Mouse (Mus musculus) heart, embryonic 15.5 days (tissue): Measurements from ENCODE around the gene Hjurp. TPM values are rescaled to one million over a fixed set of nuclear protein-coding genes. Genes with fewer than 3 reads are reported as not detected.

ENCODE experiments used
- ATAC-seq: fragments of 200-750 bp; cut with Nextera tagmentation; replicated peaks from 2 replicates; pipeline ENCODE4 v1.8.0; 2017; ENCODE audit warnings: low read depth, moderate TSS enrichment; ENCODE audit not compliant: insufficient number of reproducible peaks, insufficient read depth, low FRiP score
- H3K27ac ChIP-seq: fragments of 300-500 bp; sonication (generic); 2 replicates; pipeline ENCODE4 v1.5.1; 2015; ENCODE audit warnings: mild to moderate bottlenecking, inconsistent platforms
- H3K27me3 ChIP-seq: fragments of 300-500 bp; sonication (generic); 2 replicates; pipeline ENCODE4 v1.6.1; 2015; ENCODE audit warnings: inconsistent platforms
- H3K36me3 ChIP-seq: fragments of 300-500 bp; sonication (generic); 2 replicates; pipeline ENCODE4 v1.6.1; 2015; ENCODE audit warnings: mild to moderate bottlenecking, inconsistent platforms
- H3K4me1 ChIP-seq: fragments of 300-500 bp; sonication (generic); replicated peaks from 2 replicates; pipeline ENCODE4 v1.6.1; 2015; ENCODE audit warnings: inconsistent platforms
- H3K4me2 ChIP-seq: fragments of 300-500 bp; sonication (generic); 2 replicates; pipeline ENCODE4 v1.6.1; 2015; ENCODE audit warnings: inconsistent platforms, mild to moderate bottlenecking, moderate library complexity
- H3K4me3 ChIP-seq: fragments of 300-500 bp; sonication (generic); 2 replicates; pipeline ENCODE4 v1.5.1; 2015; ENCODE audit warnings: mild to moderate bottlenecking, inconsistent platforms
- H3K9ac ChIP-seq: fragments of 300-500 bp; sonication (generic); 2 replicates; pipeline ENCODE4 v1.6.1; 2015; ENCODE audit warnings: mild to moderate bottlenecking, inconsistent platforms
- H3K9me3 ChIP-seq: fragments of 300-500 bp; sonication (generic); replicated peaks from 2 replicates; pipeline ENCODE4 v1.6.1; 2016; ENCODE audit warnings: inconsistent platforms
- WGBS: fragments of 180-500 bp; shearing (Covaris S2); methylation state at CpG from one replicate; pipeline ENCODE4 v1.1.7; 2015; ENCODE audit warnings: mixed read lengths; 5-methylcytosine and 5-hydroxymethylcytosine counted together
- polyA plus RNA-seq: library from polyadenylated mRNA; unstranded; fragments of >200 nt; fragmentation: Nextera tagmentation; extraction: Ambion mirVana; gene quantifications from 2 replicates; pipeline ENCODE4 v1.2.1, GENCODE M21; 2015

Hjurp gene
- polyA plus RNA-seq, 1 experiment from 2014 or later: 93.4 TPM

DNA sequence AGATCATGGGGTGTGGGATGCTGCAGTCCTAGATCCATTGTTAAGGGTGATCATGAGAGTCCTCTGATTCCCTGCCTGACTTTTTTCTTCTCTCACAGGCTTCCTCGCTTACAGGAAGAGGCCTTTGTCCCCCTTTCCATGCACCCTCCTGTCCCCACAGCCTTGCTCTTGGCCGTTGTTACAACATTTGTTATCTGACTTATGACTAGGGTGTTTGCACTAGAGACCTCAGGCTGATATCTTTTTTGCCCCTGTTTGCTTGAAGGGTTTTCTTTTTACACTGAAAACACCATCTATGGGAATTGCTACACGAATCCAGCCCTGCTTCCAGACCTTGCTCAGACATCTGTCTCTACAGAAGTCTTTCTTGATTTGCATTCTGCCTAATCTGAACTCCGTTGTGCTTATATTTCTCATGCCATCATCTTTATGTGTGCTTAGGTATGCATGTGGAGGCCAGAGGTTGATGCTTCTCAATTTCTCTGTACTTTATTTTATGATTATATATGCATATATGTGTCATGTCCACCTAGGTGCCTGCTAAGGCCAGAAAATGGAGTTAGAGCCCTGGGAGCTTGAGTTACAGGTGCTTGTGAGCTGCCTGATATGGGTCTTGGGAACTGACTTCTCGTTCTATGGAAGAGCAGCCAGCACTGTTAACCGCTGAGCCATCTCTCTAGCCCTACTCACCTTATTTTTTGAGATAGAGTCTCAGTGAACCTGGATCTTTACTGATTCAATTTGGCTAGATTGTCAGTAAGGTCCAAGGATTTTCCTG is 27.8 kb upstream of the Hjurp start:
- no peak overlapping the region for H3K4me2 ChIP-seq
- H3K27ac ChIP-seq: no peak overlapping the region
- ATAC-seq: no peak

GRCm38 (mm10) chr1:88304261-88304985 is 27.0 kb upstream of the Hjurp start:
- Histone ChIP-seq H3K27me3 (no peaks in the 10 kb centered on the region), H3K9me3 (peaks cover 49% of the 10 kb centered on the region), H3K4me3 (no peak overlapping the region), H3K36me3 (no peaks in the 10 kb centered on the region), H3K4me1 (no peaks in the 10 kb centered on the region), H3K4me2 (no peak overlapping the region), H3K27ac (no peak overlapping the region), H3K9ac (no peak overlapping the region)
- ATAC-seq: no peak
- 53% methylated on average over 8 of the region's 8 CpGs for WGBS

More for the DNA sequence above, 27.8 kb upstream of the Hjurp start:
- Histone ChIP-seq H3K9ac (no peak overlapping the region), H3K9me3 (peaks cover 48% of the 10 kb centered on the region), H3K4me3 (no peak overlapping the region), H3K4me1 (no peaks in the 10 kb centered on the region), H3K27me3 (no peaks in the 10 kb centered on the region), H3K36me3 (no peaks in the 10 kb centered on the region)
- WGBS: 39% methylated on average over 6 of the region's 6 CpGs

DNA sequence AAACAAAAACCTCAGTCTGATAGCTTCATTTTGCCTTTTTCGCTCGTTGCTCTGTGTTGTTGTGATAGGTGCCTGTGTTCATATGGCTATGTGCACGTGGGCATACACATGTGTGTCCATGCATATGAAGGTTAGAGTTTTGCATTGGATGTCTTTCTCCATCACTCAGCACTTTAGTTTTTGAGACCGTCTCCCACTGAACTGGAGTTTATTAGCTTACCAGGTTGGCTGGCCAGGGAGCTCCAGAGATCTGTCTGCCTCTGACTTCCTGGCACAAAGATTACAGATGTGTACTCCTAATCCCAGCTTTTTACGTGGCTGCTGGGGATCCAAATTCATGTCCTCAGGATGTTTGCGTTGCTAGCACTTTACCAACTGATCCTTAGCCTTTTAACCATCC is 26.3 kb upstream of the Hjurp start:
- peaks cover 45% of the 10 kb centered on the region for H3K9me3 ChIP-seq
- H3K4me2 ChIP-seq: no peak overlapping the region
- H3K9ac ChIP-seq: no peak overlapping the region
- no peak overlapping the region for H3K27ac ChIP-seq
- no peak overlapping the region for H3K4me3 ChIP-seq
- ATAC-seq: no peak
- WGBS: 56% methylated on average over 6 of the region's 6 CpGs
- no peaks in the 10 kb centered on the region for H3K27me3 ChIP-seq
- H3K36me3 ChIP-seq: no peaks in the 10 kb centered on the region
- no peaks in the 10 kb centered on the region for H3K4me1 ChIP-seq

DNA sequence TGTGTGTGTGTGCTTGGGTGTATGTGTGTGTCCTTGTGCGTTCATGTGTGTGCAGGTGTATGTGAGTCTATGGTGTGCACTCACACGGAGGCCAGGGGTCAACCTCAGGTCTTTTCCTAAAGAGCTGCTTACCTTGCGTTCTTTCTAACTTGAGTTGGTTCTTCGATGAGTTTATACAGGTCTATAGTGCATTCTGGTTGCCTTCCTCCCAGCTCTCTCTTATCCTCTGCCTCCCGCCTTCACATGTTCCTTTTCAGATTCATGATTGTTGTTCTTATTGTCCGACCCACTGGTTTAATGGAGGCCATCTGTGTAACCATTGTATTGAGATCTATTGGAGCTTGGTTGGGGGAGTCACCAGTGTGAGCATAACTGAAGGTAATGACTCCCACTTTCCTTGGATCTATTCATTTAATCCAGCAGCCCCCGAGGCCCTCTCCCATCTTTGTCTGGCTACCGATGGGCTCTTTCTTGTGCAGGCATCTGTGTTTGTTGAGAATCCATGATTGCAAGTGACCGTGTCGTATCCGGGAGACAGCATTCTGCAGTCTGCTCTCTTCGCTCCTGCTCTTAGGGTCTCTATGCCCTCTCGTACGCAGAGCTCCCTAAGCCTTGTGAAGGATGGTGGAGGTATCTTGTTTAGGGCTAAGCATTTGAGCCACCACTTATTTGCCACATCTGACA is 24.8 kb upstream of the Hjurp start:
- WGBS: 58% methylated on average over 14 of the region's 14 CpGs
- H3K9me3 ChIP-seq: peaks cover 38% of the 10 kb centered on the region

GRCm38 (mm10) chr1:88301121-88302014 is 23.9 kb upstream of the Hjurp start:
- 61% methylated on average over 9 of the region's 9 CpGs for WGBS
- peaks cover 32% of the 10 kb centered on the region for H3K9me3 ChIP-seq
- 0 out of 2 replicates have a peak, but pooled peaks have one; percentile 1 for ATAC-seq

More for the DNA sequence above, 24.8 kb upstream of the Hjurp start:
- no peaks in the 10 kb centered on the region for H3K36me3 ChIP-seq
- no peak overlapping the region for H3K27ac ChIP-seq
- H3K4me3 ChIP-seq: no peak overlapping the region
- no peaks in the 10 kb centered on the region for H3K27me3 ChIP-seq
- no peaks in the 10 kb centered on the region for H3K4me1 ChIP-seq
- no peak overlapping the region for H3K4me2 ChIP-seq
- no peak overlapping the region for H3K9ac ChIP-seq
- ATAC-seq: no peak

DNA sequence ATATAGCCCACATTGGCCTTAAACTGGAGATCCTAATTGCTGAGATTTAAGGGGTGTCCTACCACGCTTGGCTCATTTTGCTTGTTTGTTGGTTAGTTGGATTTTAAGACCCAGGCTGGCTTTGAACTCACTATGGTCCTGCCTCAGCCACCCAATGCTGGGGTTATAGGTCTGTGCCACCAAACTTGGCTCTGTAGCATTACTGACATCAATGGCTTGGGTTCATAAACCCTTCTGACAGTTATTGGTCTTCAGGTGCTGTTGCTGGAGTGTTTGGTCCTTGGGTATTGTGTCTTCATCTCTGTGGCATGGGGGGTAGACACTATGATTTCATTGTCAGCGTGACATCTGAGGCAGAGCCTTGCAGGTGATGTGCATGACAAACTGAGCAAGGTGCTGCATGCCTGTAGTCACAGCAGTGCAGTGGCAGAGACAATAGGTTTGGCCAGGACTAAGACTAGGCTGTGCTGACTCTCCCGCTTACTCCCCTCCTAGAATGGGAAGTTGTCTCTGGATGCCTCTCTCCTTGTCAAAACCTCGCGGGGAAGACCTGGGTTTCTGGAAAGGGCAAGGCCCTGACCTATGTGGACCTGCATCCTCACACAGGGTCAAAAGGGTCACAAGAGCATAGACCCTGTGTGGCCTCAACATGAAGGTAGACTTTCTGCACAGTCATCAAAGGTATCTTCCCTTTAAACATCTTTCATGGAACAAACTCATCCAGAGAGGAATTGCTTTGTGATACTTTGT is 23.0 kb upstream of the Hjurp start:
- WGBS: 35% methylated on average over 5 of the region's 5 CpGs
- H3K9me3 ChIP-seq: peaks cover 34% of the 10 kb centered on the region

More at GRCm38 (mm10) chr1:88301121-88302014, 23.9 kb upstream of the Hjurp start:
- Histone ChIP-seq H3K36me3 (no peaks in the 10 kb centered on the region), H3K4me2 (no peak overlapping the region), H3K9ac (no peak overlapping the region), H3K4me3 (no peak overlapping the region), H3K4me1 (no peaks in the 10 kb centered on the region), H3K27ac (no peak overlapping the region), H3K27me3 (no peaks in the 10 kb centered on the region)

GRCm38 (mm10) chr1:88299529-88299945 is 22.1 kb upstream of the Hjurp start:
- no peak overlapping the region for H3K4me3 ChIP-seq

More for the DNA sequence above, 23.0 kb upstream of the Hjurp start:
- Histone ChIP-seq H3K36me3 (no peaks in the 10 kb centered on the region), H3K4me1 (no peaks in the 10 kb centered on the region), H3K4me2 (no peak overlapping the region), H3K27me3 (no peaks in the 10 kb centered on the region), H3K27ac (no peak overlapping the region), H3K4me3 (no peak overlapping the region), H3K9ac (no peak overlapping the region)
- 0 out of 2 replicates have a peak, but pooled peaks have one; percentile 3 for ATAC-seq

GRCm38 (mm10) chr1:88298686-88299528 is 21.5 kb upstream of the Hjurp start:
- 56% methylated on average over 4 of the region's 4 CpGs for WGBS
- H3K4me1 ChIP-seq: no peaks in the 10 kb centered on the region
- H3K4me3 ChIP-seq: no peak overlapping the region
- no peaks in the 10 kb centered on the region for H3K36me3 ChIP-seq
- H3K27ac ChIP-seq: no peak overlapping the region
- peaks cover 29% of the 10 kb centered on the region for H3K9me3 ChIP-seq
- H3K9ac ChIP-seq: no peak overlapping the region
- ATAC-seq: no peak
- H3K4me2 ChIP-seq: no peak overlapping the region
- no peaks in the 10 kb centered on the region for H3K27me3 ChIP-seq

More at GRCm38 (mm10) chr1:88299529-88299945, 22.1 kb upstream of the Hjurp start:
- Histone ChIP-seq H3K27ac (no peak overlapping the region), H3K27me3 (no peaks in the 10 kb centered on the region), H3K36me3 (no peaks in the 10 kb centered on the region), H3K9ac (no peak overlapping the region), H3K9me3 (peaks cover 35% of the 10 kb centered on the region), H3K4me1 (no peaks in the 10 kb centered on the region), H3K4me2 (no peak overlapping the region)
- 70% methylated on average over 2 of the region's 2 CpGs for WGBS
- no peak for ATAC-seq

DNA sequence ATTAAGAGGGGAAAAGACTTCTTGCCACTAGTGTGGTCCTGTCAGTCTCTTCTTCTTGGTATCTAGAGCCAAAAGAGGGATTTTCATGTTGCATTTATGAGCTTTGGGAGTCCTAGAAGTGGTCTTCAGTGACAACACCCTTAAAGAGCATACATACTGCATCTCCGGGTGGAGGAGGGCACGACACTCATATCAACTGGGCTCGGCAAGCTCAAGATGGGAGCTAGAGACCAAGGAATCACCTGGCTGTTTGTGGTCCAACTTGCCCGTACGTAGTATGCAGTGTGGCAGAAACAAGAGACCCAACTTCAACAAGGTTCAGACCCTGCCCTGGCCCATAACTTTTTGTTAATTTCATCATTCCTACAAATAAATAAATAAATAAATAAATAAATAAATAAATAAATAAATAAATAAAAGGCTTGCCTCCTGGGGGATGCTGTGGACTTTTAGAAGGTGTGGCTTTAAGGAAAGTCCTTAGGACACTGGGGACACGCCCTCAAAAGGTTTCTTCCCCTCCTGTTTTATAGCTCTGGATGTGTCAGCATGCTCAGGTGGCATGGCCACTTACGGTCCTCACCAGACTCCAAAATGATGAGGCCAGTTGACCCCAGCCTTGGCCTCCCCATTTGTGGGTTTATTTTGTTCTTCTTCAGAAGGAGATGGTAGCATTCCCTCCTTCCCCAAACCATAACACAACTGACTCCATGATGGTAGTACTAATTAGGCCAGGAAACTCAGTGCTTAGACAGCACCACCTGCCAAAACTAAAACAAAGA is 20.2 kb upstream of the Hjurp start:
- no peaks in the 10 kb centered on the region for H3K27me3 ChIP-seq
- no peak overlapping the region for H3K9ac ChIP-seq
- WGBS: 59% methylated on average over 7 of the region's 7 CpGs
- no peak for ATAC-seq
- no peak overlapping the region for H3K4me3 ChIP-seq
- peaks cover 26% of the 10 kb centered on the region for H3K9me3 ChIP-seq
- no peaks in the 10 kb centered on the region for H3K4me1 ChIP-seq
- no peak overlapping the region for H3K4me2 ChIP-seq
- no peak overlapping the region for H3K27ac ChIP-seq
- H3K36me3 ChIP-seq: no peaks in the 10 kb centered on the region
